Mouse (Mus musculus) forelimb bud, embryonic 11.5 days (tissue): Measurements from ENCODE around the gene Noc2l.

Experiments
- DNase-seq: peaks from one replicate; pipeline ENCODE4 v3.0.0-alpha.2; 2012; ENCODE audit warnings: low read depth, low spot score

Gene Noc2l

DNA sequence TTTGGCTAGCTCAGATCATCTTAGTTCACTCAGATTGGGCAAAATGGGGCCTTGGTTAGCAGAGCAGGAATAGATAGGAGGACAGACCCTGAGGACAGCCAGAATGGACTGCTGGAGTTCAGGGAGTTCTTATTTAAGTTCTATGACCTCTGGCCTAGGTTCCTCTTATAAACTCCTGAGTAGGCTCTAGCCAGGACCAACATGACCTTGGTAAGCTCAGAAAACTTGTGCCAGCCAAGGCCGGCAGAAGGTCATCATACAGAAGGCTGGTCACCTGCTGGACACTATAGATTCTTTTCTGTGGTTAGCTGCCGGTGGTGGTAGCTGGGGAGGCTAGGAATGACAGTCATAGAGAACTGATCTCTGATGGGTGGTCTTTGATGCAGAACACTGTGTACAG, 19.6 kb upstream of the Noc2l start:
- DNase-seq, result no peak

DNA sequence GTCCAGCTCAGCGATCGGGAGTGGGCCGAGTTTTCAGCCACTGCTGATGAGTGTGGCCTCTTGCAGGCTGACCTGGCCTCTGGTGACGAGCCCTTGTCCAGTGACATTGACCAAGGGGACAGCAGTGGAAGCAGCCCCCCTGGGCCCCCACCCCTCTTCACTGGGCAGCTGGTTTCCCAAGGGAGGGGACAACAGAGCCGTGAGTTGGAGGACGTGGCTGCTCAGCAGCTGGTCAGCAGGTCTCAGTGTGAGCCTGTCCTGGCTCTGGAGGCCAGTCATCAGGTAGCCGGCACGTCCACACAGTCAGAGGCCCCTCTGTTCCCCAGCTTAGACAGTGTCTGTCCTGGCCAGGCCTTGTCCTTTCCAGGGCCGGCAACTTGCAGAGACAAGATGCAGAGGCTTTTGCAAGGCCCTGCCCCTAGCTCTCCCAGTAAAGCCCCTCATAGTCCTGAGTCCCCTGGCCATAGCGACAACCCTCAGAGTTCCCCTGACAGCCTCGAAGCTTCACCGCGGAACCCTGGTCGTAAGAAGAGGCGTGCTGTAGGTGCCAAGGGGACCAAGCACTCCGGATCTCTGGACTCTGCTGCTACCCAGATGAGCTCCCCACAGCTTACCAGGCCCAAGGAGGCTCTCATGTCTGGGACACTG, 18.7 kb upstream of the Noc2l start:
- no peak for DNase-seq

GRCm38 (mm10) chr4:156217838-156218237, 18.0 kb upstream of the Noc2l start:
- no peak for DNase-seq

GRCm38 (mm10) chr4:156219936-156220335, 15.9 kb upstream of the Noc2l start:
- DNase-seq, result no peak

DNA sequence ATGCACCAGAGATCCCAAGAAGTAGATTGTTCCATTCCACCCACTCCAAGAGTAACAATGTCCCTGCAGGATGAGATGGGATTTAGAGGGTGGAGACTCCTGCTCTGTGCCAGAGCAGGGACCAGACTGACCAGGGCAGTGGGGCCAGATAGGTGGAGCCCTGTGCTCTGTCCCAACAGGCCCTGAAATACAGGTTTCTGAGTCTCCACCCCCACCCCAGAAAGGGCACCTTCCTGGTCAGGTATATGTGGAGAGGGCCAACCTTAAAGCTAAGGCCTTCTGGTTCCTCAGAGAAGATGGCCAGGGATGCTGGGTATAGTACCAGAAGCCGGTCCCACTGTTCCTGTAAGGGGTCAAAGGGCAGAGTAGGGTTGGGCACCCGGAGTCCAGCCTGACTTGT, 11.5 kb upstream of the Noc2l start:
- no peak for DNase-seq

DNA sequence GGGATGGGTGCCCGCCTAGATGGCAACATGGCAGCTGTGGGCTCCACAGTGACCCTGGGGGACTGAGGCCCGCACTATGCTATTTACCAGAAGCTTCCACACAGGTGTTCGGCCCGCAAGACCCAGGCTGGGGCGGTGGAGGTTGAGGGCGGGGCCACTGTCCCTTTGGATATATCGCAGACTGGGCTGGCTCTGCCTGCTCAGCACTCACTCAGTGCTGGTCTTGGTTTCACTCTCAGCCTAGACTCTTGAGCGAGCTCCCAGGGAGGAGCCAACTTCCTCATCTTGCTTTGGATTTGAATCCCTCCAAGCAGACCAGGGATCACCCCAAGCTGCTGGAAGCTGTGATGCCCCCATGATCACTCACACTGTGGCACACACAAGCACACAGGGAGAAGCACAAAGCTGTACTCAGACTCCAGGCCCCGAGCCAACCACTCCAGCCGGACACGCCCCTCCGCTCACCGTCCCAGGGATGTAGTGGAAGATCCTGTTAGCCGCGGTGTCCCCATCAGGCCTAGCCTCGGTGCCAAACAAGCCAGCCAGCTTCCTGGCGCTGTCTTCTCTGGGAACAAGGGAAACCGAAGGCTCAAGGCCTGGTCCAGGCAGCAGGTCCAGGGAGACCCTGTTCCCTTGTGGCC, 7.9 kb upstream of the Noc2l start:
- DNase-seq, result no peak

DNA sequence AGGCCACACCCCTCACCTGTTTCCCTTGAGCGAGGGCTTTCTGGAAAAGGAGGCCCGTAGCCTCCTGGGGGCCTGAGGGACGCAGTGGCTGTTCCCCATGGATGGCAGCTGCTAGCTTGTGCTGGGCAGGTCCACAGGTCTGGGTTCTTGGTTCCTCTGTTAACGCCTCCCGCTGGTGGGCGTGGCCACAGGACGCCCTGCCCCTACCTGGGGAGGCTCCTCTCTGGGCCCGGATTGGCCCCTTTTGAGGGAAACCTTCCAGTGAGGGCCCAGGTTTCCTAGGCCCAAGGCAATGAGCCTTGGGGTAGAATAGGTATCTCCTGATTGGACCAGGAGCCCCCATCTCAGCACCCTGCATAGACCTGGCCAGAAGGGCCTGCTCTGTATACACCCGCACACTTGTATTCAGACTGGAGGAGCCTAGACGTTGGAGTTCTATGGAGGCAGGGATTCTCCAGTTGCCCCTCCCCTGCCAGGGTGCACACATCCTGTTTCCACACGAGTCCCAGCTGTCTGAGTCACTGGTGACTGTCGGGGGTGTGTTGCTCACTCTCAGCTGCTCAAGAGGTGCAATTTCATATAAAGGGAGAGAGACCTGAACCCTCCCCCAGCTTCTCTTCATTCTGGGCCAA, 7.3 kb upstream of the Noc2l start:
- DNase-seq, result no peak

DNA sequence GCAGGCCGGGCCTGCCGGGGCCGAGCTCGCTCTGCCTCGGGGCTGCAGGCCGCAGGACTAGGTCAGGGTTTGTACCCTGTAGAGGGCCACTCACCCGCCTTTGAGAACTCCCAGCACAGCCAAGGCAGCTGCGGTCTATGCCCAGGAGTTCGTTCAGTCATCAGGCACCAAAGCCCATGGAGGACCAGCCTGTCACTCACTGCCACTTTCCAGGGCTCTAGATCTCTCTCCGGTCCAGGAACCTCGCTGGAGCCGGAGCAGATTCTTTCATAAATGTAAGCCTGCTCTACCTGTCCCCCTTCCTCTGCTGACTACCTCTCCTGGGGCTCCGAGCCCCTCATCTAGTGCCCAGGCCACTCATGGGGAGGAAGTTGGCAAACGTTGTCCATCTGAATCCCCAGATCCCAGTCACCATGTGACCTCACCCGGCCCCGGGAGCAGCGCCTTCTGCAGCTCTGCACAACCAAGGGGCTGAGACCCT, 1.7 kb upstream of the Noc2l start:
- no peak for DNase-seq

DNA sequence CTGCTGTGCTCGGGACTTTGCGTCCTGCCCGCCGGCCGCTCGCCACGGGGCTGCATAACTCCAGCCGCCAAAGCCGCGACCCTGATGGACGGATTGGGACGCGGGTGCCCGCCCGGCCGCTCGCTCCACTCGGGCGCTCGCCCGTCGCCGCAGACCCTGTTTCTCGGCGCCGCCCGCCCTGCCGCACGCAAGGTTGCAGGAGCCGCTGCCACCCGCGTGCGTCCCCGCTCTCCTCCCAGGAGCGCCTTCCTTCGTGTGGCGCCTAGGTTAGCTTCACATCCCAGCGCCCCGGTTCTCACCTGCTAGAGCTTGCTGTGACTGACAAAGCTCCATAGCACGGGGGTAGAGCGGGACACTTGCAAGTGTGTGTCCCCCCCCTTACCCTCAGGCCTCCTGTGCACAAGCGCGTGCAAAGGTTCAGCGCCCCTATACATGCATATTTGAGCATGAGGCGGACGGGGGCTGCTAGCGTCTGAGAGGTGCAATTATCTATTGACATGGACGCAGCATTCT, 1.1 kb upstream of the Noc2l start, which contains the start of gene Plekhn1:
TSS of gene Plekhn1 (minus strand) at position 157 of the 513 bp plus-strand sequence.
- DNase-seq, result peak; percentile 48

GRCm38 (mm10) chr4:156235360-156235770, 445 bp upstream of the Noc2l start:
- peak; percentile 45 for DNase-seq

DNA sequence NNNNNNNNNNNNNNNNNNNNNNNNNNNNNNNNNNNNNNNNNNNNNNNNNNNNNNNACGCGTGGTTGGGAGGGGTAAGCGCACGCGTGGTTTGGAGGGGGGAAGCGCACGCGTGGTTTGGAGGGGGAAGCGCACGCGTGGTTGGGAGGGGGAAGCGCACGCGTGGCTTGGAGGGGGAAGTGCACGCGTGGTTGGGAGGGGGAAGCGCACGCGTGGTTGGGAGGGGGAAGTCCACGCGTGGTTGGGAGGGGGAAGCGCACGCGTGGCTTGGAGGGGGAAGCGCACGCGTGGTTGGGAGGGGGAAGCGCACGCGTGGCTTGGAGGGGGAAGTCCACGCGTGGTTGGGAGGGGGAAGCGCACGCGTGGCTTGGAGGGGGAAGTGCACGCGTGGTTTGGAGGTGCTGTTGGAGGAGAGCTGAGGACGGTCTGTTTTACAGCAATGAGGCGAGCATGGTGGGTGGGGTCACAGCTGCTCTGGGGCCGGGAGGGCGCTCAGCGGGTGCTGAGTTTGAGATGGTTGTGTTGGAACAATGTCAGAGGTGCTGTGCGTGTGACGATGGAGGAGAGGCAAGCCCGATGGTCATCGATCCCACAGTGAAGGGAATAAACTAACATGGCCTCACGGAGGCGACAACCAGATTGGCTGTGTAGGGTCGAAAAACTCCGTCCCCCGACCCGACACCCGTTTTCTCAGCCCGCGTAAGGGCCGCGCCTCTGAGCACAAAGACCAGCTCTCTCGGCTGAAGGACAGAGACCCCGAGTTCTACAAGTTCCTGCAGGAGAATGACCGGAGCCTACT, 1.0 kb downstream of the Noc2l start:
- DNase-seq, result peak; percentile 28

- DNase-seq, result no peak
Observed at GRCm38 (mm10) chr4:156249567-156249966, 13.8 kb downstream of the Noc2l start.

DNA sequence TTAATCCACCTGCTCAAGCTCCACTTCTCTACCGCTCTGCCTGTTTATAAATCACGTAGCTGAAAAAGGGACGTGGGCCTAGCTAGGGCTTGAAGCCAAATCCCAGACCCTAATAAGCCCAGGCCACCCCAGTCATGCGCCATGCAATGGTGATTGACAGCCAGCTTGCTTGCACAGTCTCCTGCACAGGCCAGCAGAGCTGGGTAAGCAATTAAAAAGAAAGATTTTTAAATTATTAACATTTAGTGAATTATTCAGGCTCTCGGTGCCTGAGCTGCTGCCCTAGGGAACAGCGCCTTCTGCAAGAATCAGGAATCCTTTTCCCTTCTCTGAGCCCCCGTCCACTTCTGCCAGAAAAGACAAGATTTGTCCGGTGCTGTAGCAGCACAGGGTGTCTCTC, 15.3 kb downstream of the Noc2l start:
- DNase-seq, result no peak

- no peak for DNase-seq
Observed at GRCm38 (mm10) chr4:156252140-156252539, 16.3 kb downstream of the Noc2l start.

DNA sequence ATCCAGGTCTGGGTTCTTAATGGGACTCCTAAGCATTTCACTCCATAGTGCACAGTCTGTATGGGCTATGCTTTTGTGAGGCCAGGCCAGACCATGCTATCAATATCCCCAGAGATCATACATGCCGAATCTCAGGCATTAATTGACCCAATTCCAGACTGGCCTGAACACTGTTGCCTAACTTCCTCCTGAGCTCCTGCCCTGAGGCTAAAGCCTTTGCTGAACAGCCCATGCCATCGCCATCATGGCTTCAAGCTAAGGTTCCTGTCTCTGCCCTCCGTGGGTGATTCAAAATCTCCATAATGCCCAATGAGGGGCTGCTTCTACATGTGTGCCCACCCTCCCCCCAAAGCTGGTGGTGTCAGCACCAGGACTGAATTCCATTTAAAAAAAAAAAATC, 16.8 kb downstream of the Noc2l start:
- DNase-seq, result no peak

DNA sequence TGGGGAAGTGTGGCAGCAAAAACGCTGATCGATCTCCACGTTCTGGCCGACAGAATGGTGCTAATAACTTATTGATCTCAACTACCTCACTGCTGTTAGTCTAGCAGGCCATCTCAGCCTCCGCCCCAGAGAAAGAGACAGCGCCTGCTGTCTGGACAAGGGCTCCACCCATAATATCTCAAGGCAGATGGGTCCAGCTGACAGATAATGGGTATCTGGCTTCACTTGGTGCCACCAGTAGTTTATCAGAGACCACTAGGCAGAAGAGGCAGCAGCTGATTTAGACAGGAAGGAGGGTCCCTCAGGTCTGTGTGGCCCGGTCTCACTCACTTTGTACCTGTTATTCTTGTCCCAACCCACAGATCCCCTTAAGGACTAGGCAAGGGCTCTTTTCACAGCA, 17.2 kb downstream of the Noc2l start:
- no peak for DNase-seq

DNA sequence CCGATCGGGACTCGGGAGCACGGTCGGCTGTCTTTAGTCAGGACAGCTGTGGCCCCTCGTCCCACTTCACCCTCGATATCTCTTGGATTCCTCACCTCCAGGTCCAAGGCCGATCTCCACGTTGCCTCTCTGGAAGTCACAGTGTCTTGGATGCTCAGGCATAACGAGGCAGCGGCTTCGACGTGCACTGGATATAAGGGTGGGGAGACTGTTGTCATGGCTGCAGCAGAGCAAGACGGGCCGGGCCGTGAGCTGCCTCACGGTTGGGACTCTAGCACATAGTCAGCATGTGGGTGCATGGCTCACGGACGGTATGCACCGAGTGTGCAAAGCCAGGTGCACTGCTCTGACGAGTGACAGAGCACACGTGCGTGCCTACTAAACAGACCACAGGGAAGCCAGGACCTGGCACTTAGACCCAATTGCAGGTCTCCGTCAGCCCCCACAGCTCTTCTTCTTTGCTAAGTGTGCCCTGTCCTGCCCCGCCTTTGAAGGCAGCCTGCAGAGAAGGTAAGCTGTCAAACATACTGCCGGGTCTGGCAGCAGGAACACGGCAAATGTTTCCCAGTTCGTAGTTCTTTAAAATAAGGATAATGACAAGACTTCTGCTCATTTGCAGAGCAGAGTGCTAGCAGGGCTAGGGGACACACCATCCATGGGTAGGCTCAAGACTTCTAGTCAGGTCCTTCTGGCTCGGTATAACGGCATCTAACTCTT, 18.7 kb downstream of the Noc2l start:
- no peak for DNase-seq

GRCm38 (mm10) chr4:156255078-156255839, 19.4 kb downstream of the Noc2l start, which contains the start of gene Samd11:
TSS of gene Samd11 (minus strand) at chr4:156255657.
- DNase-seq, result no peak
